18 mouse cellular contexts compared by ENCODE assay signal in the genomic region with DNA sequence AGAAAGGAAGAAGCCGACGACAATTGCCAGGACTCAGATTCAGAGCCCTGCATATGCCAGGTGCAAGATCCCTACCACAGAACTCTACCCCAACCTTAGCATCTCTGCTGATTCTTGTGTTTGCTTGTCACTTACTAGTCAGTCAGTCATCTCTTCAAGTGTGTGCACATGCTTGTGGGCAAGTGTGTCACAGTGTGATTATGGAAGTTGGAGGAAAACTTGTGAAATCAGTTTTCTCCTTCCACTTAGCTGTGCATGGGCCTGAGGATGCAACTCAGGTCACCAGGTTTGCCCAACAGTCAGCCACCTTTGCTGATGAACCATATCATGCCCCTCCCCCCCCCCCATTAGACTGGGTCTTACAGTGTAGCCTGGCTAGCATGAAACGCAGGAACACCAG.
"Had no signal": no experiment of that assay in that cellular context is flagged by ENCODE, and none has a peak within 500 bp of the region (broad histone marks: within the 10 kb centered on the region; RNA-seq: fewer than 3 reads in every experiment).

No protein-coding gene starts in this region.

- DNase-seq: lung, adult 18-20 months; lung, embryonic 14.5 days; lung, postnatal 14 days; lung, postnatal 36 days; midbrain, embryonic 14.5 days; retina, postnatal 1 day; right cerebral cortex, adult 18-20 months; right cerebral cortex, postnatal 25 days; right cerebral cortex, postnatal 4 days; spleen, adult 18-20 months; thymus, adult 18-20 months; thymus, postnatal 14 days; thymus, postnatal 36 days had no signal

- H3K27me3 ChIP-seq: midbrain, embryonic 12.5 days; neural tube, embryonic 13.5 days; neural tube, embryonic 15.5 days had no signal

- H3K4me2 ChIP-seq: lung, embryonic 14.5 days; midbrain, embryonic 12.5 days; neural tube, embryonic 13.5 days; neural tube, embryonic 15.5 days had no signal

- H3K36me3 ChIP-seq: neural tube, embryonic 15.5 days had no signal

- H3K27ac ChIP-seq: midbrain, embryonic 10.5 days; midbrain, embryonic 12.5 days; neural tube, embryonic 13.5 days; neural tube, embryonic 15.5 days had no signal

- H3K9ac ChIP-seq: lung, embryonic 14.5 days; midbrain, embryonic 12.5 days; neural tube, embryonic 13.5 days; neural tube, embryonic 15.5 days had no signal

- H3K4me3 ChIP-seq: midbrain, embryonic 10.5 days; midbrain, embryonic 12.5 days; myocyte; neural tube, embryonic 13.5 days; neural tube, embryonic 15.5 days had no signal

- H3K9me3 ChIP-seq: midbrain, embryonic 10.5 days; midbrain, embryonic 12.5 days; neural tube, embryonic 13.5 days; neural tube, embryonic 15.5 days had no signal
